Mouse (Mus musculus): ENCODE data around the gene Xlr4a. TPM values are rescaled to one million over a fixed set of nuclear protein-coding genes. Genes with fewer than 3 reads are reported as not detected.

Gene Xlr4a
- total and polyA plus RNA-seq, 3 experiments: 0.39 to 3.4 (median 0.68) TPM

- H3K27me3 ChIP-seq (ENCODE audit: control insufficient read depth, insufficient read depth, low read length): no peaks in the 10 kb centered on the region
- H3K27ac ChIP-seq: no peak within 1 kb of the TSS
- H3K79me2 ChIP-seq (replicated peaks; ENCODE audit: control insufficient read depth, insufficient read depth, low read length): no peaks in the 10 kb centered on the region
- no peak within 1 kb of the TSS for H3K9ac ChIP-seq (ENCODE audit: low read depth, low read length)
- 85% methylated on average over 1 of the region's 1 CpGs for WGBS
- H3K36me3 ChIP-seq (ENCODE audit: control insufficient read depth, insufficient read depth, low read length): no peaks in the 10 kb centered on the region
- no peak within 1 kb of the TSS for H3K4me3 ChIP-seq
- intact Hi-C loops (cut with DNase I): no loop called here
- DNase-seq: no peak
- H3K4me1 ChIP-seq (ENCODE audit: control insufficient read depth, insufficient read depth, low read length): no peaks in the 10 kb centered on the region
- TF ChIP-seq POLR2A (IDR thresholded peaks at IDR 0.05; ENCODE audit: insufficient read depth, low read depth, low read length) (no peak), CTCF (IDR thresholded peaks at IDR 0.05) (no peak), EP300 (IDR thresholded peaks at IDR 0.05; ENCODE audit: insufficient read depth, low read depth, low read length) (no peak)
Observed at GRCm38 (mm10) chrX:73037003-73037402, 45.3 kb downstream of the Xlr4a start, which contains the start of gene Pnma5. TSS of gene Pnma5 (minus strand) at chrX:73037103.

Other genes with a start within 250 kb of the Xlr4a start
- gene Cetn2, start 164.1 kb downstream of the Xlr4a start, total RNA-seq (2021): 10 to 100 TPM; 25.9 to 31.5 TPM
- 9.4 and 14.9 TPM in 2 replicates for gene Cetn2, start 164.1 kb downstream of the Xlr4a start, polyA plus RNA-seq (2012; rRNA removed)
- gene Nsdhl, start 163.9 kb downstream of the Xlr4a start, total RNA-seq (2021): 1 to 10 TPM; 4.3 to 4.8 TPM
- 5.2 and 8.5 TPM in 2 replicates for gene Nsdhl, start 163.9 kb downstream of the Xlr4a start, polyA plus RNA-seq (2012; rRNA removed)
- gene Zfp185, start 95.1 kb downstream of the Xlr4a start, total RNA-seq (2021): 1 to 10 TPM in 1 of 2 experiments, under 1 TPM in 1; 0.81 to 1.2 TPM
- gene Zfp185, start 95.1 kb downstream of the Xlr4a start, polyA plus RNA-seq (2012; rRNA removed): 1.2 and 1.8 TPM in 2 replicates
- not detected for gene Pnma5, start 45.4 kb downstream of the Xlr4a start, total RNA-seq (2021)
- gene Pnma5, start 45.4 kb downstream of the Xlr4a start, polyA plus RNA-seq (2012; rRNA removed): not detected in 2 replicates
- gene Pnma3, start 17.7 kb downstream of the Xlr4a start, total RNA-seq (2021): not detected
- 0.06 TPM in 1 of 2 replicates, not detected in the other for gene Pnma3, start 17.7 kb downstream of the Xlr4a start, polyA plus RNA-seq (2012; rRNA removed)
- 1 to 10 TPM in 1 of 2 experiments, under 1 TPM in 1; 0.32 to 1.3 TPM for gene Xlr3a, start 14.6 kb upstream of the Xlr4a start, total RNA-seq (2021)
- gene Xlr3a, start 14.6 kb upstream of the Xlr4a start, polyA plus RNA-seq (2012; rRNA removed): 0.23 and 0.76 TPM in 2 replicates
- not detected for gene Gm14685, start 34.6 kb upstream of the Xlr4a start, total RNA-seq (2021)
- 0.08 TPM in 1 of 2 replicates, not detected in the other for gene Gm14685, start 34.6 kb upstream of the Xlr4a start, polyA plus RNA-seq (2012; rRNA removed)
- gene Xlr5b, start 66.3 kb upstream of the Xlr4a start, total RNA-seq (2021): not detected
- not detected in 2 replicates for gene Xlr5b, start 66.3 kb upstream of the Xlr4a start, polyA plus RNA-seq (2012; rRNA removed)
- not detected for gene DXBay18, start 67.0 kb upstream of the Xlr4a start, total RNA-seq (2021)
- gene DXBay18, start 67.0 kb upstream of the Xlr4a start, polyA plus RNA-seq (2012; rRNA removed): not detected in 2 replicates
- gene Spin2d, start 94.5 kb upstream of the Xlr4a start, total RNA-seq (2021): not detected
- gene Spin2d, start 94.5 kb upstream of the Xlr4a start, polyA plus RNA-seq (2012; rRNA removed): not detected in 2 replicates
- under 1 TPM; 0.25 to 0.99 TPM for gene Xlr3b, start 109.7 kb upstream of the Xlr4a start, total RNA-seq (2021)
- 0.35 and 0.59 TPM in 2 replicates for gene Xlr3b, start 109.7 kb upstream of the Xlr4a start, polyA plus RNA-seq (2012; rRNA removed)
- 1 to 10 TPM in 1 of 2 experiments, under 1 TPM in 1; 0.32 to 1.9 TPM for gene Xlr4b, start 131.9 kb upstream of the Xlr4a start, total RNA-seq (2021)
- gene Xlr4b, start 131.9 kb upstream of the Xlr4a start, polyA plus RNA-seq (2012; rRNA removed): 0.20 and 0.29 TPM in 2 replicates
- gene F8a, start 145.8 kb upstream of the Xlr4a start, total RNA-seq (2021): 1 to 10 TPM; 6.0 to 6.9 TPM
- gene F8a, start 145.8 kb upstream of the Xlr4a start, polyA plus RNA-seq (2012; rRNA removed): 5.1 and 5.9 TPM in 2 replicates
- not detected for gene Xlr4c, start 160.7 kb upstream of the Xlr4a start, total RNA-seq (2021)
- not detected in 2 replicates for gene Xlr4c, start 160.7 kb upstream of the Xlr4a start, polyA plus RNA-seq (2012; rRNA removed)
- not detected for gene Xlr3c, start 182.9 kb upstream of the Xlr4a start, total RNA-seq (2021)
- not detected in 2 replicates for gene Xlr3c, start 182.9 kb upstream of the Xlr4a start, polyA plus RNA-seq (2012; rRNA removed)
- not detected for gene Xlr5a, start 210.5 kb upstream of the Xlr4a start, total RNA-seq (2021)
- gene Xlr5a, start 210.5 kb upstream of the Xlr4a start, polyA plus RNA-seq (2012; rRNA removed): not detected in 2 replicates
- not detected for gene Xlr5c, start 210.5 kb upstream of the Xlr4a start, total RNA-seq (2021)
- not detected in 2 replicates for gene Xlr5c, start 210.5 kb upstream of the Xlr4a start, polyA plus RNA-seq (2012; rRNA removed)

Data from heart, adult 2 months (tissue).